Mouse (Mus musculus) spleen, adult 2 months (tissue): ENCODE results near the gene Aldh3b2. TPM values are rescaled to one million over a fixed set of nuclear protein-coding genes. Genes with fewer than 3 reads are reported as not detected.

Experiments
- DNase-seq, 2 experiments: peaks; one replicate each; pipeline versions ENCODE4 v3.0.0 to v3.0.0-alpha.2; 2012 to 2021; ENCODE audit warnings: low spot score in 2 of 2, low read depth in 1 of 2
- H3K27ac ChIP-seq: fragments of 200-500 bp; 2 replicates; pipeline ENCODE4 v1.5.1; 2012; ENCODE audit warnings: low read length, inconsistent platforms; ENCODE audit not compliant: insufficient read depth
- H3K27me3 ChIP-seq: fragments of 200-500 bp; 2 replicates; pipeline ENCODE4 v1.6.1; 2012; ENCODE audit warnings: mild to moderate bottlenecking, moderate library complexity, low read length, inconsistent platforms; ENCODE audit not compliant: control insufficient read depth, insufficient read depth
- H3K36me3 ChIP-seq: fragments of 200-500 bp; 2 replicates; pipeline ENCODE4 v1.6.1; 2012; ENCODE audit warnings: mild to moderate bottlenecking, low read length, inconsistent platforms; ENCODE audit not compliant: control insufficient read depth, insufficient read depth
- H3K4me1 ChIP-seq: fragments of 200-500 bp; 2 replicates; pipeline ENCODE4 v1.6.1; 2011; ENCODE audit warnings: inconsistent platforms; ENCODE audit not compliant: control insufficient read depth, insufficient read depth, insufficient read length
- H3K4me3 ChIP-seq: fragments of 200-500 bp; 2 replicates; pipeline ENCODE4 v1.5.1; 2011; ENCODE audit warnings: mild to moderate bottlenecking, inconsistent platforms; ENCODE audit not compliant: insufficient read depth, insufficient read length; ENCODE audit errors: extremely low read depth
- CTCF ChIP-seq: fragments of 200-500 bp; IDR thresholded peaks from 2 replicates; pipeline ENCODE4 v1.5.1; 2011; ENCODE audit warnings: mild to moderate bottlenecking, inconsistent platforms; ENCODE audit not compliant: insufficient read depth, insufficient read length, insufficient replicate concordance; ENCODE audit errors: extremely low read depth
- POLR2A ChIP-seq: fragments of 200-500 bp; IDR thresholded peaks from 2 replicates; pipeline ENCODE4 v1.6.1; 2011; ENCODE audit warnings: low read depth, low read length, inconsistent platforms
- WGBS: fragments of 180-500 bp; shearing (Covaris S2); methylation state at CpG from one replicate; pipeline ENCODE4 v1.1.7; 2018; 5-methylcytosine and 5-hydroxymethylcytosine counted together
- polyA plus RNA-seq: library from polyadenylated mRNA; depleted of rRNA; stranded (reverse); fragments of >200 nt; gene quantifications from 2 replicates; pipeline ENCODE4 v1.2.3, GENCODE M21; 2012

Aldh3b2 gene
- polyA plus RNA-seq, 1 experiment: 0.65 TPM

- Histone ChIP-seq H3K36me3 (peaks cover 19% of the 10 kb centered on the region), H3K4me3 (no peak overlapping the region), H3K27ac (no peak overlapping the region), H3K27me3 (no peaks in the 10 kb centered on the region), H3K4me1 (peaks cover 4% of the 10 kb centered on the region; the same call in 1 of the 2 replicates)
- 85% methylated on average over 12 of the region's 12 CpGs for WGBS
- no peak for DNase-seq
- TF ChIP-seq POLR2A (no peak), CTCF (no peak)
Observed at GRCm38 (mm10) chr19:4003641-4004040, 31.5 kb downstream of the Aldh3b2 start.

DNA sequence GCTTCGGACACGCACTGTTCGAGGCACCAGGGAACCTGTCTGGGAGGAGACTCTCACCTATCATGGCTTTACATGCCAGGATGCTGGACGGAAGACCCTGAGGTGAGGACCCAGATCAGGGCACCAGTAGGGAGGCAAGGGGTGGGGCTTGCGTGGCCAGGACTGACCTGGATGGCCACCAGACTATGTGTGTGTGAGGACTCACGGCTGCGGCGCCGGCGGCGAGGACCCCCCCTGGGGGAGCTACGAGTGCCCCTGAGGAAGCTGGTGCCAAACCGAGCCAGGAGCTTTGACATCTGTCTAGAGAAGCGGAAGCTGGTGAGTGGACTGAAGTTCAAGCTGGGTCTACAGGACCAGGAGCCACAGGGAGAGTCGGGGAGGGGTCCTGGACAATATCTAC lies 32.2 kb downstream of the Aldh3b2 start:
- TF ChIP-seq CTCF (no peak), POLR2A (no peak)
- Histone ChIP-seq H3K27me3 (no peaks in the 10 kb centered on the region), H3K4me1 (peaks cover 4% of the 10 kb centered on the region; the same call in 1 of the 2 replicates), H3K4me3 (no peak overlapping the region), H3K36me3 (peaks cover 23% of the 10 kb centered on the region), H3K27ac (no peak overlapping the region)
- no peak for DNase-seq
- 92% methylated on average over 15 of the region's 15 CpGs for WGBS

DNA sequence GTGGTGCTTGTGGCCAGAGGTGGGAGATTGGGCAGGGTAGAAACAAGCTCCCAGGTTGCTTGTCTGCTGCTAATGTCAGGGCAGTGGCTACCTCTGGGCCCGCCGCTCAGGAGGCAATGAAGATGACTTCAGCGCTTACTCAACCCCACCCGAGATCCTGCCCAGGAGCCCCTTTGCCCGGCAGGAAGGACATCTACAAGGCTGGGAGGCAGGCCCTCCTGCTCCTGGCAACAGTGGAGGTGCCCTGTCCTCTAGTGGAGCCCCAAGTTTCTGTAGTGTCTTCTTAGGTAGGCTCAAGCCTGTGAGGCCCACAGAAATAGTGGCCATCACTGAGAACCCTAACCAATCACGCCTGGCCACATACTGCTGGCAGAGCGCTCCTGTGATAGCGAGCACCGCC lies 33.0 kb downstream of the Aldh3b2 start:
- no peak for DNase-seq
- WGBS: 89% methylated on average over 9 of the region's 9 CpGs
- Histone ChIP-seq H3K4me3 (no peak overlapping the region), H3K36me3 (peaks cover 25% of the 10 kb centered on the region), H3K4me1 (peaks cover 4% of the 10 kb centered on the region; the same call in 1 of the 2 replicates), H3K27ac (no peak overlapping the region), H3K27me3 (no peaks in the 10 kb centered on the region)
- TF ChIP-seq POLR2A (no peak), CTCF (no peak)

- Histone ChIP-seq H3K4me1 (peaks cover 2% of the 10 kb centered on the region; the same call in 1 of the 2 replicates), H3K27ac (no peak overlapping the region), H3K27me3 (no peaks in the 10 kb centered on the region), H3K4me3 (no peak overlapping the region), H3K36me3 (peaks cover 25% of the 10 kb centered on the region)
- 96% methylated on average over 8 of the region's 8 CpGs for WGBS
- TF ChIP-seq POLR2A (no peak), CTCF (no peak)
- DNase-seq: no peak
Observed at GRCm38 (mm10) chr19:4005971-4006370, 33.8 kb downstream of the Aldh3b2 start.

DNA sequence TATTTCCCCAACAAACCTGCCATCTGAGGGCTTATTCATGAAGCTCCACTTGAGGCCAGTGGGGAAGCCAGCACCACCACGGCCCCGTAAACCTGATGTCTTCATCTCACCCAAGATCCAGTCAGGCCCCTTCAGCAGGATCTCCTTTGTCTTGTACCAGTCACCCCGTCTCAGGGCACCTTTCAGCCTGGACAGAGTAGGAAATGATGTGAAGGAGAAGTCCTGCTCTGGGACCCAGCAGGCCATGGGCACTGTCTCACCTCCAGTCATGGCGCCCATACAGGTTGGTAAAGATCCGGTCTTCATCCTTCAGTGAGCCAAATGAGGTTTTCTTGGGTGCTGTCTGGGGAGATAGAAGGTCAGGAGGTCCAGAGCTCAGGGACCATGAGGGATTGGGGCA lies 39.0 kb downstream of the Aldh3b2 start:
- no peak for DNase-seq
- WGBS: 96% methylated on average over 5 of the region's 5 CpGs
- Histone ChIP-seq H3K27ac (no peak overlapping the region), H3K4me3 (no peak overlapping the region), H3K36me3 (peaks cover 22% of the 10 kb centered on the region), H3K27me3 (no peaks in the 10 kb centered on the region), H3K4me1 (peaks cover 9% of the 10 kb centered on the region; the same call in 1 of the 2 replicates)
- TF ChIP-seq POLR2A (no peak), CTCF (no peak)

DNA sequence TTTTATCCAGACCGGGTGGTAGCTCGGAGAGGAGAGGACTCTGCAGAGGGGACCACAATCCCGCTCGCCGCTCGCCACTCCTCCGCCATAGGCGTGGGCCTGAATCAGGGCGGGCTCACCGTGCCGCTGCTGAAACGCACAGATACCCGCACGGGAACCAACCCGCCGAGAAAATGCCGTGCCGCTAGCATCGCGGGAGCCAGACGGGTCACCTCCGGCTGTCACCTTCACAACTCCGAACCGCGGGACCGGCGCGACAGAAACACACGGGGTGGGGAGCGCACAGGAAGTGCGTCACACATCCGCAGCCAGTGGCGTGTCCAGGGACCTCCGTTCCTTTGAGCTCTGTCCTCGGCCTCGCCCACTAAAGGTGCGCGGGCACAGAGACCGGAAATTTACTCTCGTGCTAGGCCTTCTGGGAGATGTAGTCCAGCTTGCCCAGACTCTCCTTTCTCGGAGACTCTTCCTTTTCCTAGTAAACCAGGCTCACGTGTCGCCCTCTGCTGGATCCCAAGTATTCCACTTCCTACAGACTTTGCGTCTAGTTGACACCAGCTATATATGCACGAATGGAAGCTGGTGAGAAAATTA lies 40.4 kb downstream of the Aldh3b2 start, which contains the start of gene Ndufv1:
TSS of gene Ndufv1 (minus strand) at position 375 of the 591 bp plus-strand sequence.
- TF ChIP-seq POLR2A: peak; percentile 72
- peak; percentile 11; the same call in 1 of the 2 replicates for TF ChIP-seq CTCF
- Histone ChIP-seq H3K36me3 (peaks cover 13% of the 10 kb centered on the region), H3K4me1 (peaks cover 9% of the 10 kb centered on the region; the same call in 1 of the 2 replicates), H3K27me3 (no peaks in the 10 kb centered on the region), H3K4me3 (peak within 1 kb of the TSS; percentile 84), H3K27ac (peak within 1 kb of the TSS; percentile 82)
- peak; percentile 92 for DNase-seq
- WGBS: under 1% methylated on average over 45 of the region's 45 CpGs

DNA sequence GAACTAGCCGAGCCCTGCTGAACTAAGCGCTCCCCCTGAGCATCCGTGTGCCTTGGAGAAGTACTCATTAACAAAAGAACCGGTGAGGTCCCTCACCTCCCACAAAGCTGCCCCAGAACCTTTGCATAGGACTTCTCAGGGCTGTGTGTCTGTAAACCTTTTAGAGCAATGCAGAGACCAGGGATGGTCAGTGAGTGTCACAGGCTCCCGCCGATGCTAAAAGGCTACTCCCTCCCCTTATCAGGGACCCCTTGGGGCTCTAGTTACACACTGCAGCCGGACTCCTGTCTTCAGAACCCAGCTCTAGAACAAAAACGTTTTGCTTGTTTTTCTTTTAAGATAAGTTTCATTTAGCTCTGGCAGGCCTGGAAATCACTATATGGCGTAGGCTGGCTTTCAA lies 40.9 kb downstream of the Aldh3b2 start:
- TF ChIP-seq POLR2A (no peak), CTCF (no peak)
- Histone ChIP-seq H3K27me3 (no peaks in the 10 kb centered on the region), H3K4me1 (peaks cover 9% of the 10 kb centered on the region; the same call in 1 of the 2 replicates), H3K4me3 (peak overlapping the region; percentile 55), H3K36me3 (peaks cover 10% of the 10 kb centered on the region), H3K27ac (0 out of 2 replicates have a peak overlapping the region, but pooled peaks have one; percentile 8)
- DNase-seq: no peak
- 23% methylated on average over 9 of the region's 9 CpGs for WGBS
